Mouse (Mus musculus) frontal cortex, postnatal 10 days (tissue): ENCODE data around the gene Gm10192.
A peak's percentile ranks its signal among the peaks of the same experiment; 100 is the strongest.
"Not testable (repeated sequence)": the region's sequence is repeated elsewhere in the genome, so short reads cannot be mapped to it uniquely, and the experiment has no call there.

Experiments
- DNase-seq, 2 experiments: peaks; one replicate each; pipeline ENCODE4 v3.0.0; 2022; ENCODE audit warnings: low spot score in 2 of 2, mixed read lengths in 1 of 2

Gene Gm10192

DNA sequence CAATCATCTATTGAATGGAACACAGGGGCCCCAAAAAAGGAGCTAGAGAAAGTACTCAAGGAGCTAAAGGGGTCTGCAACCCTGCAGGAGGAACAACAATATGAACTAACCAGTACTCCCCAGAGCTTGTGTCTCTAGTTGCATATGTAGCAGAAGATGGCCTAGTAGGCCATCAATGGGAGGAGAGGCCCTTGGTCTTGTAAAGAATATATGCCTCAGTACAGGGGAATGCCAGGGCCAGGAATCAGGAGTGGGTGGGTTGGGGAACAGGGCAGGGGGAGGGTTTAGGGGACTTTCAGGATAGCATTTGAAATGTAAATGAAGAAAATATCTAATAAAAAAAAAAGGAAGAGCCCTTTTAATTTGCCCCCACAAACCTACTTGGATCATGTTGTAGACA lies at the start of gene Gm10192:
Gm10192 (minus strand) TSS at position 101 of the 400 bp plus-strand sequence.
- DNase-seq, result not testable (repeated sequence)

DNA sequence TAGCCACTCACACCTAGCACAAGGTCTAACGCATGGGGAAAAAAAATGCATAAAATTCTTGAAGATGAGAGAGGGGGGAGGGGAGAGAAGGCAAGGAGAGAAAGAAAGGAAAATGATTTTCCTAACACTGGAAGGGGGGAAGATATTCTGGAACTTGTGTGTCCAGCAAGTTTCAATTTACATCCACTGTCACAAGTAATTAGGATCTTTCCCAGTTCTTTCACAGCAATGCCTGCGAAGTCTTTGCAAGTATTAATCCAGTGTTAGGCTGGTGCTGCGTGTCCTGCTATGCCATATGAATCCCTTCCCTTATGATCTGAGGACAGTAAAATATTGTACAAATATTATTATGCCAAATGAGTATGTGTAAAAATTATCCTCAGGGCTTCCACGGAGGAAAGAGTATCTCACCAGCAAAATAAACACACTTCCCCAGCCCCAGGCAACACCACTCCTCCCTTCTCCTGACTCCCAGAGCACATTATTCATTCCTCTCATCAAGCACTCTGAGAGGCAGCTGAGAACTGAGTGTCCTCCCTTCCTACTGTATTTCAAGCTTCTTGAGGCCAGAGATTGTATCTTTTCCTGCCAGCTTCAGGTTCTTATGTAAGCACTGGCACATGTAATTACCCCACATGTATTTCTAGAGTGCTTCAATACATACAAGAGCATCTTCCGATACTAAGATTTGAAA lies 47.6 kb upstream of the Gm10192 start:
- no peak for DNase-seq

DNA sequence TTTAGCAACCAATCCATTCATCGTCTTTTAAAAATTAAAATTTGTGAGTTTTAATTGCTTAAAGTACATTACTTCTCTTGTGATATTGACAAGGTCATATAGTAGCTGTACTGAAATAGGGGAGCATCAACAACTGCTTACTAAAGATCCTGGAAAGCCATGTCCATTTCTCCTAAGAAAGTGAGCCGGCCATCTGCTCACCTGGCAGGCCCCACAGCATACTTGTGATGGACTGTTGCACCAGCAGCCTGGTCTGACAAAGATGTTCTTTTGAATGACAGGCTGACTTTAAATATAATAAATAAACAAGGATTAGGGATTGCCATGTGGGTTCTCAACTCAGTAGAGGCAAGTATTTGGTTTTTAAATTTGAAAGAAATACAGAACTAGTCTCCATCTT lies 36.7 kb upstream of the Gm10192 start:
- DNase-seq, result no peak

DNA sequence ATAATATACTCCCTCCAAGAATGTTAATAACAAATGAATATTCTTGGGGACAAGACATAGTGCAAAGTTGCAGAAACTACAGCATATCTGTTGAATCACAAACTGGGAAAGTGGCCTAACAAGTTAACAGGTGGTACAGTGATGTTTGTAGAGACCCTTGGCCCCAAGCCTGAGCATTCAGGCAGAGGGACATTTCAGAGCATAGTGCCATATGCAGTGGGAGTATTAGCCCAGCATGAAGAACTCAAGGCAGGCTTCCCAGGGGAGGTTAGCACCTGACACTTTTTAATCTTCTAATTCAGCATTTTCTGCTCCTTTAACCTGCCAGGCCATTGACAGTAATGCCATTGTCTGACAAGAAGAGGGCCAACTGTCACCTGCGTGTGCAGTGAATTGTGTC lies 34.9 kb upstream of the Gm10192 start:
- DNase-seq, result no peak

DNA sequence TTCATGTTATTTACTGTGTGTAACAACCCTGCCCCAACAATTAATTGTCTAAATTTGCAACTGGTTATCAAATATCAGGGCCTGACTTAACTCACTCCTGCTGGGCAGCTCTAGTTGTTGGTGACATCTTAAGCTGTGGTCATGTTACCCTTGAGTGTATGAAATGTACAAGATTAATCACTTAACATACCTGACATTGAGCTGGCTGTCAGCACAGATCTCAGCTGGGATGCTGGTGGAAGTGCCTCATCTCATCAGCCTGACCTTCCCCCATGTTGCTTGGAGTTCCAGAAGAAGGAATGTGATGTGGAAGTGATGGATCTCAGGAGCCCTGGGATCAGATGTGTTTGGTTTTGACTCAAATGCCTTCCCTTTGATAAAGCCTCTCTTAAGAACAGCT lies 29.5 kb upstream of the Gm10192 start:
- no peak for DNase-seq

DNA sequence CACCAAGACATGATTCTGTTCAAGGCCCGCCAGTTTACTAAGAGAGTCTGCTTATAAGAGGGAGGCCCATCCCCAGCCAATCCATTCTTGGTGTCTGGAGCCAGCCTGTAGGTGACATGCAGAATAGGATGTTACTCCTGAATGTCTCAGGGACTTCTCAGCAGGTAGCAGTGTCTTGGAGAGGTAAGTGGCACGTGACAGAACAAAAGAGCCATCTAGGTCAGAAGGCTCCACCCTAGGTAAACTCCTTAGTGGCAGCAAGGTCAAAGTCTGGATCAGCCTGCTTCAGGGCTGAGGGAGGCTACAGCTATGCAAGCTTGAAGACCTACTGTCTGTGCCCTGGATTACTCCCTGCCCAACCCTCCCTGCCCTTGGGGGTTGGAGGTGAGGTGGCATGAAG lies 20.0 kb upstream of the Gm10192 start:
- not testable (repeated sequence) for DNase-seq

DNA sequence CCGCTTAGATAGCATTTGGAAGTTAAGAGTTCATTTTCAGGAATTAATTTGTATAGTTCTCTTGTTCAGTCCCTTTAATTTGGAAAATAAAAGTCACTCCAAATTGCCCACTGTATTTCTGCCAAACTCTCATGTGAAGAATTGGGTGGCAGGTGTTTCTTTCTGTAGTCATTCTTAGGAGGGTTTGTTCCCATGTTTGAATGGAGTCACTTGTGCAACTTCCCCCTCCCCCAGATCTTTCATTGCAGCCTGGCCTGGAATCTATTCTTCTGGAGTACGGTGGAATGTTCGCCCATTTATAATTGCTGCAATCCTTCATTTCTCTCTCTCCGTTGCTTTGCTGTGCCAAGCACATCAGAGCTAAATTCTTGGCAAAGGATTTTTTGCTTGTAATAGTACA lies 10.2 kb upstream of the Gm10192 start:
- DNase-seq, result peak in 1 of 2 experiments; percentile 7

DNA sequence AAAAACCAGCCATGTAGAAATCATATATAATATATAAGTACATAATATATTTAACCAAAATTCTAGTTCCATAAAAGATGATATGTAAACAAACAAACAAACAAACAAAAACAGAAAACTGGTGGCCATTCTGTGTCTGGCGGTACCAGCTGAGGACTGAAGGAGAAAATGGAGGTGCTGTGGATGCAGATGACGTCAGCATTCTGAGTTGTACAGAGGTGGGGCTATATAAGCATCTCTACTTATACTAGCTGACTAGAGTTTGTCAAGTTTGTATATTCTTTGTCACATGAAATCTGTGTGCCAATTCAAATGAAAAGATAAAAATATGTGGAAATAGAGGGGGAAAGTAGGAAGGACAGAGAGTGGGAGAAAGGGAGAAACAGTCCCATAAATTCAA lies 9.6 kb upstream of the Gm10192 start:
- no peak for DNase-seq

DNA sequence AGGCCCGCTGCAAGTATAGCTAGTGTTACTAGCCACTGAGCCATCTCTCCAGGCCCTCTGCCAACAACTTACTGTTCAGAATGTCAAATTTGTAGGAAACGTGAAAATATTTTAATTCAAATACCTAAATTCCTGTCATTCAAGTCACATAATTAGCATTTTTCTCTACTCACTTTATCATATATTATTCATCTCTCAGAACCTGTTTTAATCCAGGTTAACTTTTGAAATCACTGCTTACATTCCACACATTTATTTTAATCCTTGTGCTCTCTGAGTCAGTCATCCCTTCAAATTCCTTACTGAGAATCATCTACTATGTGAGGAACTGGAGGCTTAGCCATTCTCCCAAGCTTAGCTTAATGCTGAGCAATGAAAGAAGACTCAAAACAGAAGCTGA lies 2.6 kb downstream of the Gm10192 start:
- no peak for DNase-seq

DNA sequence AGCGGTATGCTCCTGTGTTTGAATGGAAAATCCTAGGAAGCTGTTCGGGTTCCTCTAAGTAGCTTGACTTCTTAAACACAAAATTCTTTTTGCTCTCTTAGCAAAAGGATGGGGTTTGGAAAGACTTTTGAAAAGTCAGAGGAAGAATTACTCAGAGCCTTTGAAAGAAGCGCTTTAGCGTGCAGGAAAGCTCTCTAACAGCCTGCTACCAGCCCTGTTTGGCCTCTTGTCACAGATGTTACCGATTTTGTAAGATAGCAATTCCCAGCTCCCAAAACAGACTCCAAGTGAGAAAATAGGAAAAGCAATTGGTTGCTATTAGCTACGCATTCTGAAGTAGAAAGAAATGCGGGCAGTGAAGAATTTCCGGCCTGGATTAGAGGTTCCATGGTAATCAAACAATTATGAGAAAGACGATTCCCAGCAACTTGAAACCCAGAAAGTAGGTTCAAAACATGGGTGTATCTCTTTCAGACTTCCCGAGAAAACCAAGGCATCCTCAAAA lies 26.1 kb downstream of the Gm10192 start:
- no peak for DNase-seq

DNA sequence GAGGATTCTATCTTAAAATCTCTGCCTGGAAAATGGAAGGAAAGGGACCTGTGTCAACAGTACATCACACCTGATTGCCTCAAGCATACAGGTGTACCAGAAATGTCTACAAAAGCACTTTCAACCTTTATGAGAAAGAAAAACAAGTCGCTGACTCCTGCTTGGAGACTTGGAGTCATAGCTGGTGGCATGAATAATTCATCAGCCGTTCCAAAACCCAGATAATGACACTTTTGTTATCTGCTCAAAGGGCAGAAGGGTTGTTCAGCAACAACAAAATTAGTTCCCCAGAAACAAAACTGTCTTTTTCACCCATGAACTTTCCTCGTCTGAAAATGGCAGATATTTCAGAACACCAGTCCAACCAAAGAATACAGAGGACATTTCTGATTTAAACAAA lies 26.9 kb downstream of the Gm10192 start:
- no peak for DNase-seq

DNA sequence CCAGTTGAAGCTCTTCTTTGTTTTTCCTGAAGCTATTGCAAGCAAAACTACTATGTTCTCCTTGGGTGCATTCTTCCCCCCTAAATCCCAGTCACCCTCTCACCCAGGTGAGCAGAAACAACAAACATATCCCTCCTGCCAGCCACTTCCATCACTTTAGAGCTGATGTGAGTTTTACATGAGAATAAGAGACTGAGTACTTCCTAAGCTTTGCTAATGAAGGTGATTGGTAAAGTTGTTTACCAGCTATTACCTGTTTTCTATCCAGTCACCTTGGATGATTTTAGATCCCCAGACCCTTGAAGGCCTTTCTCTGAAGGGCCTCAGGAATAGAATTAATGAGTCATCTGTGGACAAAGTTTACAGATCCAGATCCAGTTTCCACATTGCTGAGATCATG lies 29.4 kb downstream of the Gm10192 start:
- no peak for DNase-seq

DNA sequence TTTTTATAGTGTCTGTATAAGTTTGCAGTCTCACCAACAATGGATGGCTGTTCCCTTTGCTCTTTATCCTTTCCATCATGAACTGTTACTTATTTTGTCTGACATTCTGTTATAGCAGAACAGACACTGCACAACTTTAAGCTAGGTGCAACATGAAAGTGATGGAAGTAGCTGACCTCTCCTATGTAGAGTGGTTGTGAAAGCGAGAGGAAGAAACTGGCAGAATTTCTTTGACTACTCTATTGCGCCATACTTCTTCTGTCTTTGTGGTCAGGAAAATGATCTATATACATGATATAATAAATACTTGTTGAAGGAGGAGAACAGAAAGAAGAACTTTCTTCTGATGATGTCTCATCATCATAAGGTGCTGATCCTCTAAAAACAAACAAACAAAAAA lies 40.5 kb downstream of the Gm10192 start:
- no peak for DNase-seq
